Mouse (Mus musculus): Measurements from ENCODE around the gene Ubac2. TPM values are rescaled to one million over a fixed set of nuclear protein-coding genes. Genes with fewer than 3 reads are reported as not detected.

Gene Ubac2
- polyA plus RNA-seq, 1 experiment from 2014 or later = 48.9 TPM

GRCm38 (mm10) chr14:122038874-122039647 lies 160.6 kb downstream of the Ubac2 start:
- 87% methylated on average over 13 of the region's 13 CpGs for WGBS
- Histone ChIP-seq H3K36me3 (ENCODE audit: control insufficient read depth, insufficient read depth, low read length) (no peaks in the 10 kb centered on the region), H3K27me3 (replicated peaks; ENCODE audit: control insufficient read depth, insufficient read depth, low read length) (no peaks in the 10 kb centered on the region), H3K9ac (ENCODE audit: low read depth, low read length) (no peak overlapping the region), H3K27ac (ENCODE audit: low read depth, low read length) (no peak overlapping the region), H3K9me3 (ENCODE audit: control insufficient read depth, low read length) (no peaks in the 10 kb centered on the region), H3K4me1 (ENCODE audit: control insufficient read depth, insufficient read depth, low read depth, low read length) (no peaks in the 10 kb centered on the region), H3K4me3 (ENCODE audit: low read length) (no peak overlapping the region), H3K4me2 (ENCODE audit: low read length) (no peak overlapping the region)
- no peak for ATAC-seq

GRCm38 (mm10) chr14:122041413-122041825 lies 163.0 kb downstream of the Ubac2 start:
- Histone ChIP-seq H3K4me3 (ENCODE audit: low read length) (no peak overlapping the region), H3K4me1 (ENCODE audit: control insufficient read depth, insufficient read depth, low read depth, low read length) (no peaks in the 10 kb centered on the region), H3K36me3 (ENCODE audit: control insufficient read depth, insufficient read depth, low read length) (no peaks in the 10 kb centered on the region), H3K27me3 (replicated peaks; ENCODE audit: control insufficient read depth, insufficient read depth, low read length) (no peaks in the 10 kb centered on the region), H3K27ac (ENCODE audit: low read depth, low read length) (no peak overlapping the region), H3K4me2 (ENCODE audit: low read length) (no peak overlapping the region), H3K9me3 (ENCODE audit: control insufficient read depth, low read length) (no peaks in the 10 kb centered on the region), H3K9ac (ENCODE audit: low read depth, low read length) (no peak overlapping the region)
- WGBS = 89% methylated on average over 3 of the region's 3 CpGs
- no peak for ATAC-seq

GRCm38 (mm10) chr14:122042142-122042694 lies 163.8 kb downstream of the Ubac2 start:
- Histone ChIP-seq H3K4me1 (ENCODE audit: control insufficient read depth, insufficient read depth, low read depth, low read length) (no peaks in the 10 kb centered on the region), H3K9me3 (ENCODE audit: control insufficient read depth, low read length) (no peaks in the 10 kb centered on the region), H3K27ac (ENCODE audit: low read depth, low read length) (no peak overlapping the region), H3K4me2 (ENCODE audit: low read length) (no peak overlapping the region), H3K4me3 (ENCODE audit: low read length) (no peak overlapping the region), H3K9ac (ENCODE audit: low read depth, low read length) (no peak overlapping the region), H3K36me3 (ENCODE audit: control insufficient read depth, insufficient read depth, low read length) (no peaks in the 10 kb centered on the region), H3K27me3 (replicated peaks; ENCODE audit: control insufficient read depth, insufficient read depth, low read length) (no peaks in the 10 kb centered on the region)
- ATAC-seq = no peak
- 83% methylated on average over 8 of the region's 8 CpGs for WGBS

- 92% methylated on average over 8 of the region's 8 CpGs for WGBS
These were observed 169.4 kb downstream of the Ubac2 start for GRCm38 (mm10) chr14:122047784-122048183.

GRCm38 (mm10) chr14:122048816-122049215 lies 170.4 kb downstream of the Ubac2 start:
- H3K27ac ChIP-seq (ENCODE audit: low read depth, low read length) = no peak overlapping the region
- no peaks in the 10 kb centered on the region for H3K9me3 ChIP-seq (ENCODE audit: control insufficient read depth, low read length)
- 86% methylated on average over 9 of the region's 9 CpGs for WGBS
- H3K4me1 ChIP-seq (ENCODE audit: control insufficient read depth, insufficient read depth, low read depth, low read length) = no peaks in the 10 kb centered on the region
- H3K9ac ChIP-seq (ENCODE audit: low read depth, low read length) = no peak overlapping the region
- no peaks in the 10 kb centered on the region for H3K36me3 ChIP-seq (ENCODE audit: control insufficient read depth, insufficient read depth, low read length)
- no peak for ATAC-seq
- no peak overlapping the region for H3K4me2 ChIP-seq (ENCODE audit: low read length)
- no peaks in the 10 kb centered on the region for H3K27me3 ChIP-seq (replicated peaks; ENCODE audit: control insufficient read depth, insufficient read depth, low read length)
- no peak overlapping the region for H3K4me3 ChIP-seq (ENCODE audit: low read length)

More at GRCm38 (mm10) chr14:122047784-122048183, 169.4 kb downstream of the Ubac2 start:
- Histone ChIP-seq H3K4me1 (ENCODE audit: control insufficient read depth, insufficient read depth, low read depth, low read length) (no peaks in the 10 kb centered on the region), H3K4me2 (ENCODE audit: low read length) (no peak overlapping the region), H3K4me3 (ENCODE audit: low read length) (no peak overlapping the region), H3K36me3 (ENCODE audit: control insufficient read depth, insufficient read depth, low read length) (no peaks in the 10 kb centered on the region), H3K27ac (ENCODE audit: low read depth, low read length) (no peak overlapping the region), H3K27me3 (replicated peaks; ENCODE audit: control insufficient read depth, insufficient read depth, low read length) (no peaks in the 10 kb centered on the region), H3K9me3 (ENCODE audit: control insufficient read depth, low read length) (no peaks in the 10 kb centered on the region), H3K9ac (ENCODE audit: low read depth, low read length) (no peak overlapping the region)
- ATAC-seq = no peak

- ATAC-seq = no peak
- H3K27ac ChIP-seq (ENCODE audit: low read depth, low read length) = no peak overlapping the region
- H3K36me3 ChIP-seq (ENCODE audit: control insufficient read depth, insufficient read depth, low read length) = no peaks in the 10 kb centered on the region
- H3K4me2 ChIP-seq (ENCODE audit: low read length) = no peak overlapping the region
- H3K9me3 ChIP-seq (ENCODE audit: control insufficient read depth, low read length) = no peaks in the 10 kb centered on the region
- H3K4me3 ChIP-seq (ENCODE audit: low read length) = no peak overlapping the region
- no peaks in the 10 kb centered on the region for H3K27me3 ChIP-seq (replicated peaks; ENCODE audit: control insufficient read depth, insufficient read depth, low read length)
- no peak overlapping the region for H3K9ac ChIP-seq (ENCODE audit: low read depth, low read length)
- no peaks in the 10 kb centered on the region for H3K4me1 ChIP-seq (ENCODE audit: control insufficient read depth, insufficient read depth, low read depth, low read length)
- WGBS = 89% methylated on average over 9 of the region's 9 CpGs
These were observed 174.6 kb downstream of the Ubac2 start for GRCm38 (mm10) chr14:122052896-122053635.

- no peaks in the 10 kb centered on the region for H3K27me3 ChIP-seq (replicated peaks; ENCODE audit: control insufficient read depth, insufficient read depth, low read length)
These were observed 178.5 kb downstream of the Ubac2 start for GRCm38 (mm10) chr14:122056871-122057270.

GRCm38 (mm10) chr14:122057941-122058346 lies 179.5 kb downstream of the Ubac2 start:
- H3K9ac ChIP-seq (ENCODE audit: low read depth, low read length) = no peak overlapping the region
- no peaks in the 10 kb centered on the region for H3K9me3 ChIP-seq (ENCODE audit: control insufficient read depth, low read length)
- no peak overlapping the region for H3K4me3 ChIP-seq (ENCODE audit: low read length)
- H3K27me3 ChIP-seq (replicated peaks; ENCODE audit: control insufficient read depth, insufficient read depth, low read length) = no peaks in the 10 kb centered on the region
- H3K36me3 ChIP-seq (ENCODE audit: control insufficient read depth, insufficient read depth, low read length) = no peaks in the 10 kb centered on the region
- H3K4me1 ChIP-seq (ENCODE audit: control insufficient read depth, insufficient read depth, low read depth, low read length) = no peaks in the 10 kb centered on the region
- no peak overlapping the region for H3K27ac ChIP-seq (ENCODE audit: low read depth, low read length)
- H3K4me2 ChIP-seq (ENCODE audit: low read length) = no peak overlapping the region
- 60% methylated on average over 2 of the region's 2 CpGs for WGBS
- ATAC-seq = no peak

More at GRCm38 (mm10) chr14:122056871-122057270, 178.5 kb downstream of the Ubac2 start:
- no peak overlapping the region for H3K4me2 ChIP-seq (ENCODE audit: low read length)
- H3K4me1 ChIP-seq (ENCODE audit: control insufficient read depth, insufficient read depth, low read depth, low read length) = no peaks in the 10 kb centered on the region
- no peak overlapping the region for H3K4me3 ChIP-seq (ENCODE audit: low read length)
- no peak overlapping the region for H3K9ac ChIP-seq (ENCODE audit: low read depth, low read length)
- no peaks in the 10 kb centered on the region for H3K9me3 ChIP-seq (ENCODE audit: control insufficient read depth, low read length)
- WGBS = 79% methylated on average over 6 of the region's 6 CpGs
- no peaks in the 10 kb centered on the region for H3K36me3 ChIP-seq (ENCODE audit: control insufficient read depth, insufficient read depth, low read length)
- ATAC-seq = no peak
- H3K27ac ChIP-seq (ENCODE audit: low read depth, low read length) = no peak overlapping the region

- Histone ChIP-seq H3K4me2 (ENCODE audit: low read length) (no peak overlapping the region), H3K4me3 (ENCODE audit: low read length) (no peak overlapping the region), H3K27me3 (replicated peaks; ENCODE audit: control insufficient read depth, insufficient read depth, low read length) (no peaks in the 10 kb centered on the region), H3K27ac (ENCODE audit: low read depth, low read length) (no peak overlapping the region), H3K4me1 (ENCODE audit: control insufficient read depth, insufficient read depth, low read depth, low read length) (no peaks in the 10 kb centered on the region), H3K9ac (ENCODE audit: low read depth, low read length) (no peak overlapping the region), H3K9me3 (ENCODE audit: control insufficient read depth, low read length) (no peaks in the 10 kb centered on the region), H3K36me3 (ENCODE audit: control insufficient read depth, insufficient read depth, low read length) (no peaks in the 10 kb centered on the region)
- peak; percentile 54; the same call in 1 of the 2 replicates for ATAC-seq
- 12% methylated on average over 3 of the region's 3 CpGs for WGBS
These were observed 182.2 kb downstream of the Ubac2 start for GRCm38 (mm10) chr14:122060642-122061041.
